Mouse (Mus musculus) forebrain, postnatal 0 days (tissue): ENCODE results near the gene Gm21985. TPM values are rescaled to one million over a fixed set of nuclear protein-coding genes. Genes with fewer than 3 reads are reported as not detected.
"Not testable (repeated sequence)": the region's sequence is repeated elsewhere in the genome, so short reads cannot be mapped to it uniquely, and the experiment has no call there.

Experiments
- ATAC-seq: fragments of 200-750 bp; cut with Nextera tagmentation; 2 replicates; pipeline ENCODE4 v1.8.0; 2017; ENCODE audit warnings: mild to moderate bottlenecking, moderate library complexity
- DNase-seq: peaks from one replicate; pipeline ENCODE4 v3.0.0-alpha.2; 2015
- H3K27ac ChIP-seq: fragments of 300-500 bp; sonication (generic); 2 replicates; pipeline ENCODE4 v1.5.1; 2014; ENCODE audit warnings: low read depth, mild to moderate bottlenecking, antibody characterized with exemption, low read length, moderate library complexity, mixed read lengths
- H3K27me3 ChIP-seq: fragments of 300-500 bp; sonication (generic); 2 replicates; pipeline ENCODE4 v1.6.1; 2014; ENCODE audit warnings: mild to moderate bottlenecking, low read length, mixed read lengths; ENCODE audit not compliant: insufficient read depth
- H3K36me3 ChIP-seq: fragments of 300-500 bp; sonication (generic); 2 replicates; pipeline ENCODE4 v1.6.1; 2014; ENCODE audit warnings: mild to moderate bottlenecking, moderate library complexity; ENCODE audit not compliant: insufficient read depth
- H3K4me1 ChIP-seq: fragments of 300-500 bp; sonication (generic); 2 replicates; pipeline ENCODE4 v1.6.1; 2014; ENCODE audit warnings: antibody characterized with exemption; ENCODE audit not compliant: insufficient read depth
- H3K4me2 ChIP-seq: fragments of 300-500 bp; sonication (generic); 2 replicates; pipeline ENCODE4 v1.6.1; 2014; ENCODE audit warnings: low read depth, mild to moderate bottlenecking, moderate library complexity
- H3K4me3 ChIP-seq: fragments of 300-500 bp; sonication (generic); 2 replicates; pipeline ENCODE4 v1.5.1; 2014; ENCODE audit warnings: low read depth, low read length, mixed read lengths
- H3K9ac ChIP-seq: fragments of 300-500 bp; sonication (generic); 2 replicates; pipeline ENCODE4 v1.6.1; 2014; ENCODE audit warnings: mild to moderate bottlenecking
- H3K9me3 ChIP-seq: fragments of 300-500 bp; sonication (generic); 2 replicates; pipeline ENCODE4 v1.6.1; 2016; ENCODE audit warnings: low read length
- CTCF ChIP-seq: sonication (generic); IDR thresholded peaks from 2 replicates; pipeline ENCODE4 v1.5.1; 2016; ENCODE audit warnings: antibody characterized with exemption, control low read depth, low read depth
- WGBS: fragments of 180-500 bp; shearing (Covaris S2); extraction: QIAGEN DNeasy Blood & Tissue Kit; methylation state at CpG from one replicate; pipeline ENCODE4 v1.1.7; 2014; 5-methylcytosine and 5-hydroxymethylcytosine counted together
- polyA plus RNA-seq: library from polyadenylated mRNA; unstranded; fragments of >200 nt; fragmentation: Nextera tagmentation; extraction: Ambion mirVana; gene quantifications from 2 replicates; pipeline ENCODE4 v1.2.1, GENCODE M21; 2015
- total RNA-seq: library from RNA; depleted of rRNA; stranded (reverse); fragments of >200 nt; gene quantifications from 2 replicates; pipeline ENCODE4 v1.2.3, GENCODE M21; 2014

The Gm21985 gene
- total and polyA plus RNA-seq, 2 experiments from 2014 or later, result 1.9 TPM; not detected in 1

GRCm38 (mm10) chr2:112429665-112430064 lies 163.6 kb downstream of the Gm21985 start:
- Histone ChIP-seq H3K27me3 (no peaks in the 10 kb centered on the region), H3K9ac (no peak overlapping the region), H3K4me3 (no peak overlapping the region), H3K9me3 (no peaks in the 10 kb centered on the region), H3K36me3 (no peaks in the 10 kb centered on the region), H3K27ac (no peak overlapping the region), H3K4me1 (no peaks in the 10 kb centered on the region), H3K4me2 (no peak overlapping the region)
- TF ChIP-seq CTCF, result no peak
- no peak for ATAC-seq
- no peak for DNase-seq
- WGBS, result 94% methylated on average over 4 of the region's 4 CpGs

- no peak overlapping the region for H3K9ac ChIP-seq
- H3K27ac ChIP-seq, result no peak overlapping the region
- no peaks in the 10 kb centered on the region for H3K36me3 ChIP-seq
- no peaks in the 10 kb centered on the region for H3K27me3 ChIP-seq
- no peak overlapping the region for H3K4me3 ChIP-seq
- H3K9me3 ChIP-seq, result no peaks in the 10 kb centered on the region
- 78% methylated on average over 5 of the region's 5 CpGs for WGBS
- no peaks in the 10 kb centered on the region for H3K4me1 ChIP-seq
- ATAC-seq, result no peak
- H3K4me2 ChIP-seq, result no peak overlapping the region
- DNase-seq, result no peak
- no peak for TF ChIP-seq CTCF
These were observed 164.3 kb downstream of the Gm21985 start for GRCm38 (mm10) chr2:112430403-112430802.

GRCm38 (mm10) chr2:112432523-112432922 lies 166.4 kb downstream of the Gm21985 start:
- H3K36me3 ChIP-seq, result no peaks in the 10 kb centered on the region
- 95% methylated on average over 2 of the region's 2 CpGs for WGBS
- no peaks in the 10 kb centered on the region for H3K9me3 ChIP-seq
- TF ChIP-seq CTCF, result no peak
- DNase-seq (no peak), ATAC-seq (no peak)
- H3K27ac ChIP-seq, result no peak overlapping the region
- no peak overlapping the region for H3K4me2 ChIP-seq
- H3K4me1 ChIP-seq, result no peaks in the 10 kb centered on the region
- no peaks in the 10 kb centered on the region for H3K27me3 ChIP-seq
- H3K4me3 ChIP-seq, result no peak overlapping the region
- no peak overlapping the region for H3K9ac ChIP-seq

GRCm38 (mm10) chr2:112433359-112433758 lies 167.2 kb downstream of the Gm21985 start:
- Histone ChIP-seq H3K4me3 (no peak overlapping the region), H3K27ac (no peak overlapping the region), H3K9me3 (no peaks in the 10 kb centered on the region), H3K9ac (no peak overlapping the region), H3K4me2 (no peak overlapping the region), H3K4me1 (no peaks in the 10 kb centered on the region), H3K36me3 (no peaks in the 10 kb centered on the region), H3K27me3 (no peaks in the 10 kb centered on the region)
- no peak for ATAC-seq
- 67% methylated on average over 2 of the region's 2 CpGs for WGBS
- DNase-seq, result no peak
- TF ChIP-seq CTCF, result no peak

GRCm38 (mm10) chr2:112436292-112436691 lies 170.2 kb downstream of the Gm21985 start:
- Histone ChIP-seq H3K4me1 (no peaks in the 10 kb centered on the region), H3K4me2 (no peak overlapping the region), H3K27me3 (no peaks in the 10 kb centered on the region), H3K9ac (no peak overlapping the region), H3K4me3 (no peak overlapping the region), H3K27ac (no peak overlapping the region), H3K36me3 (no peaks in the 10 kb centered on the region), H3K9me3 (no peaks in the 10 kb centered on the region)
- DNase-seq, result no peak
- TF ChIP-seq CTCF, result no peak
- WGBS, result 87% methylated on average over 4 of the region's 4 CpGs
- ATAC-seq, result no peak

- no peaks in the 10 kb centered on the region for H3K36me3 ChIP-seq
- 93% methylated on average over 2 of the region's 2 CpGs for WGBS
- no peaks in the 10 kb centered on the region for H3K9me3 ChIP-seq
- H3K27me3 ChIP-seq, result no peaks in the 10 kb centered on the region
- H3K9ac ChIP-seq, result no peak overlapping the region
- H3K27ac ChIP-seq, result no peak overlapping the region
- ATAC-seq (no peak), DNase-seq (no peak)
- no peak for TF ChIP-seq CTCF
- H3K4me2 ChIP-seq, result no peak overlapping the region
- H3K4me1 ChIP-seq, result no peaks in the 10 kb centered on the region
- no peak overlapping the region for H3K4me3 ChIP-seq
These were observed 171.5 kb downstream of the Gm21985 start for GRCm38 (mm10) chr2:112437589-112437988.

- no peak for TF ChIP-seq CTCF
These were observed 177.4 kb downstream of the Gm21985 start for GRCm38 (mm10) chr2:112443491-112443890.

GRCm38 (mm10) chr2:112445511-112445910 lies 179.4 kb downstream of the Gm21985 start:
- TF ChIP-seq CTCF, result no peak
- Histone ChIP-seq H3K9ac (no peak overlapping the region), H3K27ac (no peak overlapping the region)

More at GRCm38 (mm10) chr2:112443491-112443890, 177.4 kb downstream of the Gm21985 start:
- H3K27ac ChIP-seq, result no peak overlapping the region
- no peak overlapping the region for H3K9ac ChIP-seq
- H3K4me3 ChIP-seq, result no peak overlapping the region
- no peaks in the 10 kb centered on the region for H3K9me3 ChIP-seq
- no peaks in the 10 kb centered on the region for H3K27me3 ChIP-seq
- ATAC-seq (no peak), DNase-seq (no peak)
- H3K4me2 ChIP-seq, result no peak overlapping the region
- H3K36me3 ChIP-seq, result no peaks in the 10 kb centered on the region
- no peaks in the 10 kb centered on the region for H3K4me1 ChIP-seq
- WGBS, result 68% methylated on average over 2 of the region's 2 CpGs

GRCm38 (mm10) chr2:112448046-112448445 lies 181.9 kb downstream of the Gm21985 start:
- H3K9ac ChIP-seq, H3K27me3 ChIP-seq, H3K4me1 ChIP-seq, H3K27ac ChIP-seq, H3K4me3 ChIP-seq, ATAC-seq, H3K36me3 ChIP-seq, H3K4me2 ChIP-seq, H3K9me3 ChIP-seq, DNase-seq: not testable (repeated sequence)
- 70% methylated on average over 4 of the region's 4 CpGs for WGBS

More at GRCm38 (mm10) chr2:112445511-112445910, 179.4 kb downstream of the Gm21985 start:
- ATAC-seq (no peak), DNase-seq (no peak)
- Histone ChIP-seq H3K4me3 (no peak overlapping the region), H3K27me3 (no peaks in the 10 kb centered on the region), H3K4me2 (no peak overlapping the region), H3K9me3 (no peaks in the 10 kb centered on the region), H3K36me3 (no peaks in the 10 kb centered on the region), H3K4me1 (no peaks in the 10 kb centered on the region)
